Mouse (Mus musculus) kidney, postnatal 0 days (tissue): Measurements from ENCODE around the gene Fgfr2. TPM values are rescaled to one million over a fixed set of nuclear protein-coding genes. Genes with fewer than 3 reads are reported as not detected.

ENCODE experiments used
- ATAC-seq: fragments of 200-750 bp; cut with Nextera tagmentation; replicated peaks from 2 replicates; pipeline ENCODE4 v1.8.0; 2017; ENCODE audit warnings: low read depth, moderate number of reproducible peaks, moderate TSS enrichment, moderate library complexity; ENCODE audit not compliant: low FRiP score
- DNase-seq: peaks from one replicate; pipeline ENCODE4 v3.0.0-alpha.2; 2016; ENCODE audit warnings: low spot score
- H3K27ac ChIP-seq: fragments of 300-500 bp; sonication (generic); 2 replicates; pipeline ENCODE4 v1.5.1; 2014; ENCODE audit warnings: mild to moderate bottlenecking
- H3K27me3 ChIP-seq: fragments of 300-500 bp; sonication (generic); 2 replicates; pipeline ENCODE4 v1.6.1; 2014; ENCODE audit warnings: low read length, mixed read lengths; ENCODE audit not compliant: insufficient read depth
- H3K36me3 ChIP-seq: fragments of 300-500 bp; sonication (generic); 2 replicates; pipeline ENCODE4 v1.6.1; 2014; ENCODE audit warnings: low read length, mixed read lengths; ENCODE audit not compliant: insufficient read depth
- H3K4me1 ChIP-seq: fragments of 300-500 bp; sonication (generic); replicated peaks from 2 replicates; pipeline ENCODE4 v1.6.1; 2014; ENCODE audit warnings: antibody characterized with exemption, low read length, mixed read lengths; ENCODE audit not compliant: insufficient read depth
- H3K4me2 ChIP-seq: fragments of 300-500 bp; sonication (generic); 2 replicates; pipeline ENCODE4 v1.6.1; 2014; ENCODE audit warnings: mild to moderate bottlenecking, low read length, moderate library complexity, mixed read lengths
- H3K4me3 ChIP-seq: fragments of 300-500 bp; sonication (generic); replicated peaks from 2 replicates; pipeline ENCODE4 v1.5.1; 2014; ENCODE audit warnings: low read depth, low read length
- H3K9ac ChIP-seq: fragments of 300-500 bp; sonication (generic); 2 replicates; pipeline ENCODE4 v1.6.1; 2014; ENCODE audit warnings: low read depth, low read length
- H3K9me3 ChIP-seq: fragments of 300-500 bp; sonication (generic); replicated peaks from 2 replicates; pipeline ENCODE4 v1.6.1; 2016; ENCODE audit warnings: low read length, inconsistent platforms, mixed read lengths
- CTCF ChIP-seq: IDR thresholded peaks from 2 replicates; pipeline ENCODE4 v1.5.1; 2016; ENCODE audit warnings: antibody characterized with exemption, low read depth, mild to moderate bottlenecking, moderate library complexity
- WGBS: fragments of 180-500 bp; shearing (Covaris S2); extraction: QIAGEN DNeasy Blood & Tissue Kit; methylation state at CpG from one replicate; pipeline ENCODE4 v1.1.7; 2014; 5-methylcytosine and 5-hydroxymethylcytosine counted together
- polyA plus RNA-seq: library from polyadenylated mRNA; unstranded; fragments of >200 nt; fragmentation: Nextera tagmentation; extraction: Ambion mirVana; gene quantifications from 2 replicates; pipeline ENCODE4 v1.2.1, GENCODE M21; 2015

Fgfr2 gene
- polyA plus RNA-seq, 1 experiment from 2014 or later: 79.8 TPM

- ATAC-seq: no peak
- H3K4me1 ChIP-seq: no peaks in the 10 kb centered on the region
- no peak overlapping the region for H3K27ac ChIP-seq
- no peak for TF ChIP-seq CTCF
- H3K9ac ChIP-seq: no peak overlapping the region
- no peak overlapping the region for H3K4me3 ChIP-seq
- 24% methylated on average over 7 of the region's 7 CpGs for WGBS
- H3K9me3 ChIP-seq: no peaks in the 10 kb centered on the region
- H3K4me2 ChIP-seq: no peak overlapping the region
- no peak for DNase-seq
- no peaks in the 10 kb centered on the region for H3K27me3 ChIP-seq
- no peaks in the 10 kb centered on the region for H3K36me3 ChIP-seq
Measured at GRCm38 (mm10) chr7:132094666-132095065, 1028.5 kb downstream of the Fgfr2 start.

- no peak overlapping the region for H3K27ac ChIP-seq
- H3K4me1 ChIP-seq: no peaks in the 10 kb centered on the region
- no peak for DNase-seq
- no peaks in the 10 kb centered on the region for H3K27me3 ChIP-seq
- TF ChIP-seq CTCF: no peak
- H3K9ac ChIP-seq: no peak overlapping the region
- WGBS: 81% methylated on average over 7 of the region's 7 CpGs
- H3K36me3 ChIP-seq: no peaks in the 10 kb centered on the region
- no peak for ATAC-seq
- no peak overlapping the region for H3K4me2 ChIP-seq
- no peak overlapping the region for H3K4me3 ChIP-seq
- H3K9me3 ChIP-seq: no peaks in the 10 kb centered on the region
Measured at GRCm38 (mm10) chr7:132091551-132091950, 1031.6 kb downstream of the Fgfr2 start.

GRCm38 (mm10) chr7:132088606-132089005 is 1034.5 kb downstream of the Fgfr2 start:
- no peaks in the 10 kb centered on the region for H3K9me3 ChIP-seq
- no peaks in the 10 kb centered on the region for H3K27me3 ChIP-seq
- H3K27ac ChIP-seq: no peak overlapping the region
- no peak overlapping the region for H3K4me2 ChIP-seq
- no peaks in the 10 kb centered on the region for H3K4me1 ChIP-seq
- TF ChIP-seq CTCF: no peak
- ATAC-seq (no peak), DNase-seq (no peak)
- no peak overlapping the region for H3K4me3 ChIP-seq
- H3K9ac ChIP-seq: no peak overlapping the region
- no peaks in the 10 kb centered on the region for H3K36me3 ChIP-seq
- 52% methylated on average over 6 of the region's 6 CpGs for WGBS

GRCm38 (mm10) chr7:132088181-132088580 is 1035.0 kb downstream of the Fgfr2 start:
- Histone ChIP-seq H3K4me3 (no peak overlapping the region), H3K36me3 (no peaks in the 10 kb centered on the region), H3K9me3 (no peaks in the 10 kb centered on the region), H3K4me2 (no peak overlapping the region), H3K27ac (no peak overlapping the region), H3K27me3 (no peaks in the 10 kb centered on the region), H3K9ac (no peak overlapping the region), H3K4me1 (no peaks in the 10 kb centered on the region)
- DNase-seq (no peak), ATAC-seq (no peak)
- 83% methylated on average over 4 of the region's 4 CpGs for WGBS
- TF ChIP-seq CTCF: no peak

- no peak overlapping the region for H3K27ac ChIP-seq
- ATAC-seq (no peak), DNase-seq (no peak)
- no peak overlapping the region for H3K4me3 ChIP-seq
- 47% methylated on average over 1 of the region's 1 CpGs for WGBS
- TF ChIP-seq CTCF: no peak
- no peaks in the 10 kb centered on the region for H3K4me1 ChIP-seq
- no peak overlapping the region for H3K9ac ChIP-seq
- H3K4me2 ChIP-seq: no peak overlapping the region
- no peaks in the 10 kb centered on the region for H3K27me3 ChIP-seq
- H3K36me3 ChIP-seq: no peaks in the 10 kb centered on the region
- H3K9me3 ChIP-seq: no peaks in the 10 kb centered on the region
Measured at GRCm38 (mm10) chr7:132075825-132076224, 1047.3 kb downstream of the Fgfr2 start.

- Histone ChIP-seq H3K27me3 (no peaks in the 10 kb centered on the region), H3K4me2 (no peak overlapping the region), H3K27ac (no peak overlapping the region), H3K4me3 (no peak overlapping the region), H3K9ac (no peak overlapping the region), H3K4me1 (no peaks in the 10 kb centered on the region), H3K9me3 (no peaks in the 10 kb centered on the region), H3K36me3 (no peaks in the 10 kb centered on the region)
- DNase-seq: no peak
- no peak for ATAC-seq
- 35% methylated on average over 3 of the region's 3 CpGs for WGBS
- no peak for TF ChIP-seq CTCF
Measured at GRCm38 (mm10) chr7:132074503-132074902, 1048.6 kb downstream of the Fgfr2 start.

GRCm38 (mm10) chr7:132070877-132071625 is 1052.1 kb downstream of the Fgfr2 start:
- Histone ChIP-seq H3K27ac (no peak overlapping the region), H3K36me3 (no peaks in the 10 kb centered on the region), H3K4me3 (no peak overlapping the region), H3K9ac (no peak overlapping the region), H3K4me2 (no peak overlapping the region), H3K4me1 (no peaks in the 10 kb centered on the region), H3K9me3 (no peaks in the 10 kb centered on the region), H3K27me3 (no peaks in the 10 kb centered on the region)
- 79% methylated on average over 6 of the region's 6 CpGs for WGBS
- ATAC-seq (no peak), DNase-seq (no peak)
- TF ChIP-seq CTCF: no peak
